Comparison of ENCODE assay signal across 30 mouse cellular contexts in the genomic region with DNA sequence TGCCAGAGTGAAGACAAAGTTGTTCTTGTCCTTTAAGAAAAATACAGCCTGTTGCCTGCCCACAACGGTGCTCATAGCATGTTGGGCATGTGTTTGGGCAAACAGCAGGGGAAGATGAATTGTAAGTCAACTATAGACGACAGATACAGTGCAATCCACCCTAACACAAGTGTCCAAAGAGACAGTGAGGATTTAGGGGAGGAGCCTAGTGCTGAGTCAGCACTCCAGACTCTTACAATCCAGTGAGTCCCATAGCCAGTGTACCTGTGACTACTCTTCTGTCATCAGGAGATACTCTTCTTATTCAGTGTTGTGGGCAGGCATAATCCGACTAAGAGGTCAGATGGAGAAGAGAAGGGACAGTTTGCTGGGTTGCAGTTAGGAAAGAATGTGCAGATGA. TPM values are rescaled to one million over a fixed set of nuclear protein-coding genes. Genes with fewer than 3 reads are reported as not detected.
"Had no signal": no experiment of that assay in that cellular context is flagged by ENCODE, and none has a peak within 500 bp of the region (broad histone marks: within the 10 kb centered on the region; RNA-seq: fewer than 3 reads in every experiment).

No protein-coding gene starts in this region.

- H3K4me1 ChIP-seq: liver, embryonic 12.5 days had no signal

- H3K4me3 ChIP-seq: heart, embryonic 10.5 days; heart, embryonic 12.5 days; hindbrain, embryonic 13.5 days; hindbrain, embryonic 15.5 days; kidney, embryonic 15.5 days; limb, embryonic 13.5 days; limb, embryonic 15.5 days; liver, embryonic 12.5 days had no signal

- H3K36me3 ChIP-seq: heart, embryonic 10.5 days; heart, embryonic 12.5 days; hindbrain, embryonic 13.5 days; hindbrain, embryonic 15.5 days; kidney, embryonic 15.5 days; limb, embryonic 13.5 days; limb, embryonic 15.5 days; liver, embryonic 12.5 days had no signal

- DNase-seq: gastrocnemius, postnatal 14 days; gastrocnemius, postnatal 36 days; heart, adult 18-20 months; heart, postnatal 10 days; heart, postnatal 36 days; kidney, adult 11 months; kidney, adult 2 months; kidney, adult 9 months; kidney, postnatal 14 days; kidney, postnatal 36 days; layer of hippocampus, adult 9-11 months; layer of hippocampus, postnatal 36 days; left cerebral cortex, postnatal 4 days had no signal

- H3K9me3 ChIP-seq: heart, embryonic 10.5 days; hindbrain, embryonic 13.5 days; hindbrain, embryonic 15.5 days; kidney, embryonic 15.5 days; limb, embryonic 13.5 days; limb, embryonic 15.5 days; liver, embryonic 12.5 days had no signal

- H3K4me2 ChIP-seq: heart, embryonic 12.5 days; hindbrain, embryonic 13.5 days; hindbrain, embryonic 15.5 days; kidney, embryonic 15.5 days; limb, embryonic 13.5 days; limb, embryonic 15.5 days; liver, embryonic 12.5 days had no signal

- H3K9ac ChIP-seq: heart, embryonic 12.5 days; hindbrain, embryonic 13.5 days; hindbrain, embryonic 15.5 days; kidney, embryonic 15.5 days; limb, embryonic 13.5 days; limb, embryonic 15.5 days; liver, embryonic 12.5 days; liver, embryonic 14.5 days had no signal

- H3K27ac ChIP-seq: heart, embryonic 10.5 days; hindbrain, embryonic 13.5 days; hindbrain, embryonic 15.5 days; hindbrain, postnatal 0 days; kidney, embryonic 15.5 days; kidney, postnatal 0 days; limb, embryonic 13.5 days; limb, embryonic 15.5 days; liver, embryonic 12.5 days; liver, embryonic 14.5 days had no signal

RNA-seq across cellular contexts. Expression of a gene that starts 8.0 kb away (rescaled TPM):
- total RNA-seq: gastrocnemius, adult 18-20 months; gastrocnemius, adult 8-10 months; gastrocnemius, postnatal 36 days; hematopoietic stem cell, adult 5-6 weeks; liver, adult 2 months had no signal
- polyA plus RNA-seq: intestine, embryonic 16.5 days; kidney, embryonic 15.5 days; liver, adult 2 months; liver, embryonic 12.5 days; liver, embryonic 16.5 days had no signal
